Mouse (Mus musculus) neural tube, embryonic 11.5 days (tissue): ENCODE measurements at regions not wholly inside any gene's neighbourhood (a gene's known extent, or its start where the extent isn't known, plus 50 kb on each side); places are given as distances from the start of the nearest gene placed in this dataset.

Experiments used
- ATAC-seq: fragments of 200-750 bp; cut with Nextera tagmentation; 2 replicates; pipeline ENCODE4 v1.8.0; 2017; ENCODE audit warnings: moderate number of reproducible peaks, mild to moderate bottlenecking, moderate TSS enrichment, moderate library complexity; ENCODE audit not compliant: insufficient read depth, low FRiP score, low TSS enrichment
- DNase-seq: peaks from one replicate; pipeline ENCODE4 v3.0.0-alpha.2; 2015; ENCODE audit warnings: low spot score
- H3K27ac ChIP-seq: fragments of 300-500 bp; sonication (generic); 2 replicates; pipeline ENCODE4 v1.5.1; 2014; ENCODE audit warnings: low read depth, mild to moderate bottlenecking, low read length
- H3K27me3 ChIP-seq: fragments of 300-500 bp; sonication (generic); 2 replicates; pipeline ENCODE4 v1.6.1; 2014; ENCODE audit warnings: mild to moderate bottlenecking, low read length, mixed read lengths; ENCODE audit not compliant: control insufficient read depth, insufficient read depth
- H3K36me3 ChIP-seq: fragments of 300-500 bp; sonication (generic); 2 replicates; pipeline ENCODE4 v1.6.1; 2014; ENCODE audit warnings: mild to moderate bottlenecking, low read length, moderate library complexity, mixed read lengths; ENCODE audit not compliant: control insufficient read depth, insufficient read depth
- H3K4me1 ChIP-seq: fragments of 300-500 bp; sonication (generic); 2 replicates; pipeline ENCODE4 v1.6.1; 2014; ENCODE audit warnings: low read length, mixed read lengths; ENCODE audit not compliant: control insufficient read depth, insufficient read depth
- H3K4me2 ChIP-seq: fragments of 300-500 bp; sonication (generic); 2 replicates; pipeline ENCODE4 v1.6.1; 2014; ENCODE audit warnings: low read depth, mild to moderate bottlenecking, moderate library complexity
- H3K4me3 ChIP-seq: fragments of 300-500 bp; sonication (generic); 2 replicates; pipeline ENCODE4 v1.5.1; 2014; ENCODE audit warnings: low read depth, low read length
- H3K9ac ChIP-seq: fragments of 300-500 bp; sonication (generic); 2 replicates; pipeline ENCODE4 v1.6.1; 2014; ENCODE audit warnings: mild to moderate bottlenecking, low read length
- H3K9me3 ChIP-seq: fragments of 300-500 bp; sonication (generic); 2 replicates; pipeline ENCODE4 v1.6.1; 2016; ENCODE audit warnings: low read length; ENCODE audit not compliant: control insufficient read depth
- WGBS: fragments of 180-500 bp; shearing (Covaris S2); extraction: QIAGEN DNeasy Blood & Tissue Kit; methylation state at CpG from one replicate; pipeline ENCODE4 v1.1.7; 2014; 5-methylcytosine and 5-hydroxymethylcytosine counted together

- peaks cover 6% of the 10 kb centered on the region; the same call in 1 of the 2 replicates for H3K4me1 ChIP-seq
- H3K36me3 ChIP-seq = no peaks in the 10 kb centered on the region
- H3K9ac ChIP-seq = no peak overlapping the region
- no peaks in the 10 kb centered on the region for H3K9me3 ChIP-seq
- DNase-seq (no peak), ATAC-seq (no peak)
- H3K4me3 ChIP-seq = no peak overlapping the region
- no peak overlapping the region for H3K27ac ChIP-seq
- WGBS = 89% methylated on average over 10 of the region's 10 CpGs
- 0 out of 2 replicates have a peak, but pooled peaks cover 4% of the 10 kb centered on the region for H3K27me3 ChIP-seq
- no peak overlapping the region for H3K4me2 ChIP-seq
These were observed 236.7 kb downstream of the Opa1 start for GRCm38 (mm10) chr16:29815632-29816337.

GRCm38 (mm10) chr16:29816681-29817369 lies 237.7 kb downstream of the Opa1 start:
- Histone ChIP-seq H3K4me2 (no peak overlapping the region), H3K36me3 (no peaks in the 10 kb centered on the region), H3K9me3 (no peaks in the 10 kb centered on the region), H3K9ac (no peak overlapping the region), H3K27ac (no peak overlapping the region), H3K27me3 (0 out of 2 replicates have a peak, but pooled peaks cover 4% of the 10 kb centered on the region), H3K4me3 (no peak overlapping the region), H3K4me1 (peaks cover 9% of the 10 kb centered on the region; the same call in 1 of the 2 replicates)
- WGBS = 59% methylated on average over 10 of the region's 10 CpGs
- DNase-seq (no peak), ATAC-seq (no peak)

- H3K27me3 ChIP-seq = no peaks in the 10 kb centered on the region
- no peak for DNase-seq
- WGBS = 77% methylated on average over 7 of the region's 7 CpGs
These were observed 239.8 kb downstream of the Opa1 start for GRCm38 (mm10) chr16:29818807-29819440.

GRCm38 (mm10) chr16:29820704-29821103 lies 241.6 kb downstream of the Opa1 start:
- WGBS = 58% methylated on average over 9 of the region's 9 CpGs
- H3K27ac ChIP-seq = no peak overlapping the region
- no peaks in the 10 kb centered on the region for H3K27me3 ChIP-seq
- H3K9ac ChIP-seq = no peak overlapping the region
- no peak overlapping the region for H3K4me2 ChIP-seq
- H3K9me3 ChIP-seq = no peaks in the 10 kb centered on the region
- H3K36me3 ChIP-seq = no peaks in the 10 kb centered on the region
- ATAC-seq (no peak), DNase-seq (no peak)
- 0 out of 2 replicates have a peak, but pooled peaks cover 3% of the 10 kb centered on the region for H3K4me1 ChIP-seq
- no peak overlapping the region for H3K4me3 ChIP-seq

More at GRCm38 (mm10) chr16:29818807-29819440, 239.8 kb downstream of the Opa1 start:
- Histone ChIP-seq H3K4me2 (no peak overlapping the region), H3K36me3 (no peaks in the 10 kb centered on the region), H3K9me3 (no peaks in the 10 kb centered on the region), H3K27ac (no peak overlapping the region), H3K4me1 (0 out of 2 replicates have a peak, but pooled peaks cover 3% of the 10 kb centered on the region), H3K9ac (no peak overlapping the region), H3K4me3 (no peak overlapping the region)
- ATAC-seq = no peak

- ATAC-seq (no peak), DNase-seq (no peak)
- Histone ChIP-seq H3K4me3 (no peak overlapping the region), H3K9ac (no peak overlapping the region), H3K27me3 (no peaks in the 10 kb centered on the region), H3K36me3 (no peaks in the 10 kb centered on the region), H3K4me1 (0 out of 2 replicates have a peak, but pooled peaks cover 3% of the 10 kb centered on the region), H3K27ac (no peak overlapping the region), H3K4me2 (no peak overlapping the region), H3K9me3 (no peaks in the 10 kb centered on the region)
- WGBS = 63% methylated on average over 7 of the region's 7 CpGs
These were observed 242.1 kb upstream of the Hes1 start for GRCm38 (mm10) chr16:29822110-29822509.

- H3K4me1 ChIP-seq = 0 out of 2 replicates have a peak, but pooled peaks cover 3% of the 10 kb centered on the region
- DNase-seq (no peak), ATAC-seq (no peak)
- WGBS = 74% methylated on average over 8 of the region's 8 CpGs
- no peaks in the 10 kb centered on the region for H3K36me3 ChIP-seq
- H3K4me3 ChIP-seq = no peak overlapping the region
- H3K27ac ChIP-seq = no peak overlapping the region
- H3K4me2 ChIP-seq = no peak overlapping the region
- no peaks in the 10 kb centered on the region for H3K27me3 ChIP-seq
- H3K9me3 ChIP-seq = no peaks in the 10 kb centered on the region
- H3K9ac ChIP-seq = no peak overlapping the region
These were observed 241.3 kb upstream of the Hes1 start for GRCm38 (mm10) chr16:29822843-29823401.

- no peak overlapping the region for H3K9ac ChIP-seq
- H3K27ac ChIP-seq = no peak overlapping the region
- ATAC-seq (no peak), DNase-seq (no peak)
- no peak overlapping the region for H3K4me2 ChIP-seq
- WGBS = 79% methylated on average over 5 of the region's 5 CpGs
- H3K36me3 ChIP-seq = no peaks in the 10 kb centered on the region
- H3K9me3 ChIP-seq = no peaks in the 10 kb centered on the region
- no peak overlapping the region for H3K4me3 ChIP-seq
- H3K4me1 ChIP-seq = no peaks in the 10 kb centered on the region
- H3K27me3 ChIP-seq = no peaks in the 10 kb centered on the region
These were observed 237.3 kb upstream of the Hes1 start for GRCm38 (mm10) chr16:29826927-29827326.

- no peaks in the 10 kb centered on the region for H3K36me3 ChIP-seq
- DNase-seq (no peak), ATAC-seq (no peak)
- no peak overlapping the region for H3K4me3 ChIP-seq
- no peak overlapping the region for H3K9ac ChIP-seq
- no peak overlapping the region for H3K4me2 ChIP-seq
- WGBS = 90% methylated on average over 1 of the region's 1 CpGs
- H3K4me1 ChIP-seq = no peaks in the 10 kb centered on the region
- H3K9me3 ChIP-seq = no peaks in the 10 kb centered on the region
- H3K27ac ChIP-seq = no peak overlapping the region
- H3K27me3 ChIP-seq = no peaks in the 10 kb centered on the region
These were observed 236.4 kb upstream of the Hes1 start for GRCm38 (mm10) chr16:29827776-29828175.
